ENCODE assay signal across 10 mouse cellular contexts in the genomic region with DNA sequence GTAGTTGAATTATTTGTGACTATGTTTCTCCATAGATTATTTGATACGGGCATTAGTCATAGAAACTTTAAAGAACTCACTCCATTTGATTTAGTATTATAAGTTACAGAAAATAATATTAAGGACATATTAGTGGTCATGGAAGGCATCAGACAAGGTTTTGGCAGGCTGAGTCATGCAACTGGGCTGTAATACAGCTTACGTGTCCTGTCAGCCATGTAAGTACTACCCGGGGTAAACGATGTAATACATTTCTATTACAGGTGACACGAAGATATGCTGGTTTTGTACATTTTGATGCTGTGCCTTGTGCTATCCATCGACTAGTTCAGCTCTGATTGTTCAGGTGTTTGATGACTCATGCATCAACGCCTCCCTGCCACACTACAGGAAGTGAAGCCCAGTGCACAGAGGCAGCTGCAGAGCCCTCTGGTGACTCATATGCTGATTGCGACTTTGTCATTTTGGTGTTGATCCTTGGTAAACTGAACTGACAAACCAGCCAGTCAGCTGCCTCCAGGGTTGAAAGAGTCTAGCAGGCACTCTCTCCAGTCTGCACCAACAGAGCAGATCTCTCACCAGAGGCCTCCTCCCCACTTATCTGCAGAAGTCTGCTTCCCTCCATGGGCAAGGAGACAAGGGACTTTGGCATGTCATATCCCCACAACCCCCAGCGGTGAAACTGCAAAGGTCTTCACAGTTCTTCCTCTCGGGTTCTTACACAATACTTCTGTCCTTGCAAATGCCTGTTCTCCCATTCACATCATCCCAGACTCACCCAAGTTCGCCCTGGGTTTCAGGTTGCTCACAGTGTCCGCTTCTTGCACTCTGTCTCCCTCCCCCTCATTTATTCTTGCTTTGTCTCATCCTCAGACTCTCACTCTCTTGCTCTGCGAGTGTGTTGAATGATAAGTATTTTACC.
A peak's percentile ranks its signal among the peaks of the same experiment; 100 is the strongest.
DNase-seq lines count a peak whose midpoint lies in the region; ATAC-seq and TF ChIP-seq lines count a peak whose summit lies in the region.
"Had no signal": no experiment of that assay in that cellular context is flagged by ENCODE, and none has a peak within 500 bp of the region (broad histone marks: within the 10 kb centered on the region; RNA-seq: fewer than 3 reads in every experiment).

No protein-coding gene starts in this region.

- no peak overlapping the region for H3K4me3 ChIP-seq in forebrain, embryonic 12.5 days (replicated peaks)
- H3K4me3 ChIP-seq: erythroblast, embryonic 14.5 days; limb, embryonic 15.5 days had no signal

- TF ChIP-seq CTCF in Patski (IDR thresholded peaks at IDR 0.05): peak; percentile 55

- ATAC-seq in Patski: peak; percentile 87
- peak; percentile 95 for ATAC-seq in inflammation-experienced regulatory T-cells, adult 6 months
- ATAC-seq in forebrain, embryonic 12.5 days (ENCODE audit: low FRiP score): no peak
- ATAC-seq in cerebellum, adult (ENCODE audit: insufficient number of reproducible peaks, low FRiP score, low TSS enrichment): no peak

- no peak overlapping the region for H3K4me2 ChIP-seq in forebrain, embryonic 12.5 days
- H3K4me2 ChIP-seq: limb, embryonic 15.5 days had no signal

- no peaks in the 10 kb centered on the region for H3K4me1 ChIP-seq in forebrain, embryonic 12.5 days
- H3K4me1 ChIP-seq: limb, embryonic 15.5 days had no signal

- CTCF ChIA-PET in Patski (lab: Charles Lee): no interaction called here

- 82% methylated on average over 13 of the region's 13 CpGs for WGBS in forebrain, embryonic 12.5 days

- H3K9ac ChIP-seq in forebrain, embryonic 12.5 days: no peak overlapping the region
- H3K9ac ChIP-seq: limb, embryonic 15.5 days had no signal

- no peak overlapping the region for H3K27ac ChIP-seq in forebrain, embryonic 12.5 days
- H3K27ac ChIP-seq: limb, embryonic 15.5 days had no signal

- DNase-seq in left cerebral cortex, adult 9 months (ENCODE audit: low spot score in 2 of 2): peak; percentile 7 to 38
- no peak for DNase-seq in left cerebral cortex, adult 18-20 months (ENCODE audit: low spot score in 2 of 2)
- DNase-seq in A20 (ENCODE audit: low read depth, low spot score): peak; percentile 78
- peak; percentile 71 for DNase-seq in Patski (ENCODE audit: low read depth, low spot score)
- DNase-seq in cerebellum, postnatal 14 days: no peak

- POLR2A ChIA-PET in Patski (lab: Charles Lee): interaction anchor here (1.0 kb wide), 1 partner anchor 15 kb away, joined by 3 read pairs; no protein-coding TSS in a partner anchor

- no peaks in the 10 kb centered on the region for H3K36me3 ChIP-seq in forebrain, embryonic 12.5 days (replicated peaks)
- H3K36me3 ChIP-seq: limb, embryonic 15.5 days had no signal

- H3K9me3 ChIP-seq in forebrain, embryonic 12.5 days: no peaks in the 10 kb centered on the region
- H3K9me3 ChIP-seq: limb, embryonic 15.5 days had no signal

- in situ Hi-C loops in Patski (cut with MboI; ENCODE audit: low pct_unique_long_range_greater_than_20kb): loop anchor here (5.0 kb wide), 1 partner anchor 266 kb away; no protein-coding TSS in a partner anchor

- H3K27me3 ChIP-seq in Patski: no peaks in the 10 kb centered on the region
- no peaks in the 10 kb centered on the region for H3K27me3 ChIP-seq in forebrain, embryonic 12.5 days
- H3K27me3 ChIP-seq: limb, embryonic 15.5 days had no signal

Comparison
In these comparisons a context has a peak if more than half of its experiments do, and no peak if none do; other contexts are left out.
1. DNase-seq: peak in left cerebral cortex, adult 9 months (2 of 2), A20 (single experiment) and Patski (single experiment); none in left cerebral cortex, adult 18-20 months (0 of 2) and cerebellum, postnatal 14 days (0 of 2).
2. ATAC-seq: peak in Patski (single experiment) and inflammation-experienced regulatory T-cells, adult 6 months (single experiment); none in forebrain, embryonic 12.5 days (single experiment) and cerebellum, adult (single experiment).